Mouse (Mus musculus) gastrocnemius, adult 8-10 months (tissue): Measurements from ENCODE around the gene Mybpc3. TPM values are rescaled to one million over a fixed set of nuclear protein-coding genes. Genes with fewer than 3 reads are reported as not detected.

Experiments
- DNase-seq, 2 experiments: peaks; one replicate each; pipeline ENCODE4 v3.0.0; 2022; ENCODE audit warnings: low spot score in 2 of 2
- total RNA-seq, 4 experiments: library from RNA; stranded (reverse); gene quantifications; 2 replicates each; pipeline ENCODE4 v1.2.4; 2022

The Mybpc3 gene
- total RNA-seq, 4 experiments from 2014 or later = 0.29 to 0.36 (median 0.31) TPM

DNA sequence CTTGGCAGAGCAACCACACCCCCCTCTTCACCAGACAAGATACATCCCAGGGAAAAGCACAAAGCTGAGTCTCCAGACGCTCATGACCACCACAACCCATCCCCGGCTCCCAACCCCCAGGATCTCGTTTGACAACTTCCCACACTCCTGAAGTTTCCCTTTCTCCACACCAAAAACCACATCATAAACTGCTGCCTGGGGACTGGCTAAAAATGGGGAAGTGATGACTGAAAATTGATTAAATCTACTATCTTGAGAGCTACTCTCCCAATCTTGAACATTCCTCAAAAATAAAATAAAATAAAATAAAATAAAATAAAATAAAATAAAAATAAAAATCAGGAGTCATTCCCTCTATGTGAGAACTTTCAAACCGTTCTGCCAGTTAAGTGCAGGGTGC, 45.0 kb downstream of the Mybpc3 start:
- no peak for DNase-seq

DNA sequence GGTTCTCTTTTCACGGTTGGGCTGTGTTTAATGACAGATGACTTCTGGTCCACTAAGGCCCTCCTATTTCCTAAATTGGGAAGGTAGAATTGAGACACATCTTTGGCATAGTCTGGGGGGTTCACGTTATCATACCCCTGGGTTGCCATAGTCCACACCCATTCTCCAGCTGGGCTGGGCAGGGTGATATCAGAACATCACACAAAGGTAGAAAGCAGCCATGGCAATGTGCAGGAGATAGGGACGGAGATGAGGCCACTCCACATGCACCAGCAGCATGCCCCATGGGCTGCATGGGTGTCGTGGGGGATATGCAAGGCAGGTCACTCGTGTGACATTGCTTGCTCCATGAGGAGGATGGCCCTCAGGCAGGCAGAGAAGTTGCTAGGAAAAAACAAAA, 45.6 kb downstream of the Mybpc3 start:
- DNase-seq = no peak

DNA sequence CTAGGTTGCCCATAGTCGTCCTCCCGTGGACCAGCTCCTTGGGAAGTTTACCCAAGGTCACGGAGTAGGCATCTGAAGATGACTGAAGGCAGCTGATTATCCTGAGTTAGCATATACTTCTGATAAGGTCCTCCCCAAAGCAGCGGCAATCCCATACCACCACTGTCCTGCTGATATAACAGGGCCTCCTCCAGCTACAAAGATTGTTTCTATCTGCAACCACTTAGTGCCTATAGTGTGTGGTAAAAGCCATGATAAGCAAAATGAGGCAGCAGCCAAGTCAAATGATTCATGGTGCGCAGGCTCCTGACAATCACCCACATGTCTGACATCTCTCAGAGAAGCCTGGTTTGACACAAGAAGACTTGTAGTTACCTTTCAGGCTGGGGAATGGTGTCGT, 47.0 kb downstream of the Mybpc3 start:
- no peak for DNase-seq

DNA sequence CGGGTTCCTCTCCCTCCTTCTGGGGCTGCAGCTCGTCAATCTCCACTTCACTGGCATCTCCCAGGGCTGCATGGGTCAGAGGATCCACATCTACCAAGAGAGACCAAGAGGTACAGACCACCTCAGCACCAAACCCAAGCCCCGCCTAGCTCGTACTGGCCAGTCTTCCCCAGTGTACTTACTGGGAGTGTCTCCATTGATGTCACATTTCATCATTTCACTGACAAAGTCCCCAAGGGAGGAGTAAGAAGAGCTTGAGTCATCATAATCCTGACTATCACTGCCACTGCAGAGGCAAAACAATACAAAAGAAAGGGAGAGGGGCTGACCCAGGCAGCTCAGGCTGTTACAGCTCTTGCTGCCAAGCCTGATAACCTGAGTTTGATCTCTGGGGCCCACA, 49.7 kb downstream of the Mybpc3 start:
- DNase-seq = no peak

DNA sequence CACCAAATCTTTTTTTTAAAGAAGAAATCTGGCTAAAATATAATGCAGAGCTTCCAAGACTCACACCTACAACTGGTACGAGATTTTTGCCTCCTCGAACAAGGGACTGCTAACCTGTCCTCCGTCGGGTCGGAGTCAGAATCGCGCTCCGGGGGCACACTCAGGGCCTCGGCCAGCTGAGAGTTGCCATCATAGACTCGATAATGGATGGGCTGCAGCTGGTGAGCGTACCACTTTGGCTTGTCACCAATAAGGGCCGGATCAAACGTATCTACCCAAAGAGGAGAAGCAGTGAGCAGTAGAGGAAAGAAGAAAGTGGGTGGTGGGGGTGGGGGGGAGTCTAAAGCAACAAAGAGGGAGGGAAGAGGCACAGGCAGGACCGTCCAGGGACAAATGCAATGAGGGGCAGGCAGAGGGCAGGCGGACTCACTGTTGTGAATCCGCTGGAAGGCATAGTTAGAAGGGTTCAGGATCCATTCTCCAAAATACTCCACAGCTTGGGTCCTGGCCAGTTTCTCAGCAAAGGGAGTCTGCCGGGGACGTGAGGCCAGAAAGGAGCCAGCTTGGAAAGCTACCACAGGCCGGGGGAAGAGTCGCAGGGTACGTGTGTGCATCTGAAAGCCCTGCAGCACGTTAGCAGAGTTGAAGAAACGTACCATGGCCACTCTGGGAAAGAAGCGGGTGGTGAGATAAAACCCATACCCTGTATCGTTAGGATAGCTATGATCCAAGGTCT, 51.8 kb downstream of the Mybpc3 start:
- no peak for DNase-seq

DNA sequence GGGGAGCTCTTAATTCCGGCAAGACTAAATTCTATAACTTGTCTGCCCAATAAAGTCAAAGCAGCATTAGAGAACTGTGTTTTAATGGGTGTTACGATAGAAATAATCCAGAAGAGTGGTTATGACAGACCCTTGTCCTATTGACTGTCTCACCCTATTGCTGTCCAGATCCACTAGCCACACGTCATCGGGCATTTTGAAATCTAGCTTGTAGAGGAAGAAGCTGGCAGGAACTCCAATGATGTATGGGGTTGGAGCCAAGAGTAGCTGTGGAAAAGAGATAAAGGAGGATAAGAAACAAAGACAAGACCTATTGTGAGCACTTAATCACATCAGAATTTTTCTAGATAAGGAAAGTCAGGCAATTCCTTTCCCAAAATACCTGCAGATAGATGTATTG, 57.5 kb downstream of the Mybpc3 start:
- DNase-seq = no peak

DNA sequence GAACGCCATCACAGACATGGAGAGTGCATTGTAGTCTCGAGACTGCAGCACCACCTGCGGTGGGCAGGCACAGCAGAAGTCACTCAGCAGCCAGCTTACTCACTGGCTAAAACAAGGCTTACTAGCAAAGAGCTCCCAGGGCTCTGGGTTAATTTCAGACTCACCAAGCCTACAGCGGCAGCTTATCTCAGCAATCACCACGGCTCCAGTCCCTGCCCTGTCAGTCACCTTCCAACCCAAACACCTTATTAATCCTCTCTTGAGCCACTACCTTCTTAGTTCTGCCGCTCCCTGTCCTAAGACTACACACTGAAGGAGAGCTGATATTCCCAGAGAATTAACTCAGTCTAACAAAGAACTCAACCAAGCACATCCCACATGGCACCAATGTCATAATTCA, 58.3 kb downstream of the Mybpc3 start:
- no peak for DNase-seq

DNA sequence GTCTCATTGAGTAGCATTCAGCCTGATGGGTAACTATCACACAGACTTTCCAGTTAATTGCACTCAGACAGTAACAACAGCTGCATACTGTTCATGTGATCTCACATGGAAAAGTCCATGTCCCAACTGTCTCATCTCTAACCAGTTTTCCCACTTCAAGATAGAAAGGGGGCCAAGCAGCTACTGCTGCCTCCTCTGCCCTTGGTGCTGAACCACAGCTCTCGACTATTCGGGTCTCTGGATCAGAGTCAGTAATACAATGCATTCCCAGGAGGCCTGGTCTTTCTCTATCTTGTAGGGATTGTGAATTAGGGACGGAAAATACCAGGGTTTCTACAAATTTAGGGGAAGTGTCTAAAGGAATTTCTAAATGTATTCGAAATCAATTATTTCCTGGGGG, 61.9 kb downstream of the Mybpc3 start:
- DNase-seq = no peak

DNA sequence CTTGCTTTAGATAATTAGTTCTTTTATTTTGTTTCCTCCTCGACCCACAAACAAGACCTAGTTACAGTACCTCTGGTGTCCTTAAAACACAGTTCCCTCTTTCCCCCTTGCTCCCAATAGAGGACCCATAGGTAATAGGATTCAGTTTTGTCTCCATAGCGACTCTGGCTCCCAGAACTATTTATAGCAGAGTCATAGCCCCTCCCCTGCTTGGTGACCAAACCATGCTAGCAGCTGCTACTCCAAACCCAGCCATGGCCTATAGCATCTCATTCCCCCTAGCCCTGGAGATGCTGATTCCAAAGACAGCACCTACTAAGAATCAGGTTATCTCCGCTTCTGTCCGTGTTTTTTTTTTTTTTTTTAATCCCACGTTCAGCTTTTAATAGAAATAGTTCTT, 62.8 kb downstream of the Mybpc3 start:
- no peak for DNase-seq

DNA sequence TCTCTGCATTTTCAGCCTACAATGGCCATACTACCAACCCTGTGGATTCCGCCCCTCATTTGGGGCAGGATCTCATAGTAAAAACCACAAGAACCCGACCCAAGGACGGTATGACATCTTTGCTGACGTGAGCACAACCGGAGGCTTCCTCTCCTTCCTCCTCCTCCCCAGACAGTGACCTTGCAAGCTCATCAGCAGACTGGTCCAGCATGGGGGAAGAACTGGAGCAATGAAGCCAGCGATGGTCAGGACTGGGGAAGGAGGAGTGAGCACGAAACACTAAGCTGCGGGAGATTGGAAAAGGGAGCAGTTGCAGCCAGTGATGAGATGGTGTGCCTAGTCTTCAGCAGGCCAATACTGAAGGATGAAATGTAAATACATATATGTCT, 64.1 kb downstream of the Mybpc3 start:
- DNase-seq = no peak

DNA sequence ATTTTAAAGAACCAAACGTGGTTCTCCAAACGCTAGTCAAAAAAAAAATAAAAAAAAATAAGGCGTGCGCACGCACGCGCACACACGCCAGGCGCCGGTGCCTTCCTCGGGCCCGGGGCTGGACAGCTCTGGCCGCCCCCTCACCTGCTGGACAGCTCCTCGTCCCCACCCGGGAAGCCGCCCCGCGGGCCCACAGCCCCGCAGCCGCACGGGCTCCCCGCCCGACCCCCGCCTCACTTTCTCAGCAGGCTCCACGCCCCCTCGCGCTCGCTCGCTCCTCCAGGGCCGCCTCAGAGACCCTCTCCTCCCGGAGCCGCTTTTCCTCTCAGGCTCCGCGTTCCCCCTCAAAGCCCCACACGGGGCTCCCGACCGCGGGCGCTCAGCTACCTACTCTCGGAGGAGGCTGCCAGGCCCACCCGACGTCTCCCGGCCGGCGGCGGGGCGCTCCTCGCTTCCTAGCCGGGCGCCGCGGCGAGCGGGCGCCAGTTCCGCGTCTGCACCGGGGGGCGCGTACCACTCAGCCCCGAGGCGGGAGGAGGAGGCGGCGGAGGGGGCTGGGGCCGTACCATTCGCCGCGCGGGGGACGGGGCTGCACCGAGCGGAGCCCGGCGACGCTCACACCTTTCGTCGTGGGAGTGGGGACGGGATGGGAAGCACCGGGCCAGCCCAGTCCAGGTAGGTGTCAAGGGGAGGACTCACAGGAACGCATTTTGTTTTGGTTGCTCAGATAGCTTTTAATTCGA, 64.6 kb downstream of the Mybpc3 start:
- DNase-seq = peak in 1 of 2 experiments; percentile 22

DNA sequence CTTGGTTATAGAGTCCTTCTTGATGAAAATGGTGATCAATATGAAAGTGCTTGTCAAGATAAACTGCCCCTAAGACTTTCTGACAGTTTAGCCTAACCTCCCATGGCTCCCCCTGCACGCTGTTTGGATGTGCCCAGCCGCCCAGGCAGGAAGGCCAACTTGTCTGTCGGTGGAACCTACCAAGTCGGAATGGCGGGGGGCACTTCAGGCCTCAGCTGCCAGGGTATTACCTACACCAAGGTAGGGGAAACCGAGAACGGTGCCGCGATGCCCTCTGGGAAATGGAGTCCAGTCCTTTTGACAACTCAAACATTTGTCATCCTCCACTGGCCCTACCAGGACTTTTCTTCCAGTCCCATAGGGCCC, 65.2 kb downstream of the Mybpc3 start:
- DNase-seq = peak; percentile 79 to 81

DNA sequence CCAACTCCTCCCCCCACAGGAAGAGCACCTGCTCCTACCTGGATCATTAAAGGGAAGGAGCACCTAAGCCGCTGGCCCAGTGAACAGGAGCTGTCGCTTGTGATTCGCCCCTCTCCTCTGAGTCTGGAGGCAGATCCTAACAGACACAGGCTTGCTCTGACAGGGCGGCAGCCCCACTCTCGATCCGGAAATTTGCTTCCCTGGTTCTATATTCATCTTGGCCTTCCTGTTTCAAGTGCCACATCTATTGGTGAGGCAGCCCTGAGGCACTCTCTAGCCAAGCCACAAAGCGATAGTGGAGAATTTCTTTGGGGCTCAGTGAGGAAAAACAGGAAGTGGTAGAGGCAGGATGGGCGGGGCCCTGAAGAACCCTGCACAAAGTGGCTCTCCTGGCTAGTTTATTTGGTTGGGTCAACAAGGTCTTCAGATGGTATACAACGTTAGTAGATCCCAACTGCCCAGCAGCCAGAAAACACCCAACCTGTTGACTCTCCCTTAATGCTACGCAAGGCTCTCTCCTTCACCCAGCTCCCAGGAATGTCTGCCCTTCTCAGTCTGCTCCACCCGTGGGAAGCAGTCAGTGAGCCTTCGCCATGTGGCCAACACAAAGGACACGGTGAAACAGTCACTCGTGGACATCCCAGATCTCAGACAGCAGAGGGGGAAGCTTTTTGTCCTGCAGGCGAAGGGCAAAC, 65.9 kb downstream of the Mybpc3 start, which contains the start of gene Madd:
TSS of gene Madd (minus strand) at position 127 of the 695 bp plus-strand sequence.
- DNase-seq = no peak

Other genes starting within 250 kb of the Mybpc3 start
- gene C1qtnf4, start 232.3 kb upstream of the Mybpc3 start, total RNA-seq = 1 to 10 TPM; 7.6 to 9.8 (median 8.5) TPM
- gene Kbtbd4, start 213.4 kb upstream of the Mybpc3 start, total RNA-seq = 10 to 100 TPM; 17.9 to 24.0 (median 22.6) TPM
- 100 to 1,000 TPM; 495 to 615 (median 547) TPM for gene Ndufs3, start 213.3 kb upstream of the Mybpc3 start, total RNA-seq
- 10 to 100 TPM; 50.7 to 66.2 (median 63.7) TPM for gene Celf1, start 177.8 kb upstream of the Mybpc3 start, total RNA-seq
- gene Rapsn, start 82.5 kb upstream of the Mybpc3 start, total RNA-seq = 10 to 100 TPM; 28.6 to 33.9 (median 30.9) TPM
- 100 to 1,000 TPM; 199 to 280 (median 234) TPM for gene Psmc3, start 64.1 kb upstream of the Mybpc3 start, total RNA-seq
- gene Slc39a13, start 47.7 kb upstream of the Mybpc3 start, total RNA-seq = 10 to 100 TPM; 19.9 to 21.4 (median 20.9) TPM
- gene Spi1, start 35.8 kb upstream of the Mybpc3 start, total RNA-seq = under 1 TPM in 3 of 4 experiments, not detected in 1; 0.40 to 0.56 (median 0.44) TPM
- 1 to 10 TPM; 1.5 to 3.4 (median 2.2) TPM for gene Madd, start 65.7 kb downstream of the Mybpc3 start, total RNA-seq
- gene Nr1h3, start 84.7 kb downstream of the Mybpc3 start, total RNA-seq = 10 to 100 TPM; 20.7 to 31.4 (median 24.5) TPM
- 10 to 100 TPM; 10.2 to 11.1 (median 10.5) TPM for gene Acp2, start 84.7 kb downstream of the Mybpc3 start, total RNA-seq
- 1 to 10 TPM; 1.2 to 3.5 (median 2.0) TPM for gene Ddb2, start 118.8 kb downstream of the Mybpc3 start, total RNA-seq
- gene Pacsin3, start 137.8 kb downstream of the Mybpc3 start, total RNA-seq = 100 to 1,000 TPM; 324 to 413 (median 369) TPM
- gene Arfgap2, start 146.8 kb downstream of the Mybpc3 start, total RNA-seq = 100 to 1,000 TPM; 170 to 194 (median 181) TPM